ENCODE assay signal across 9 mouse cellular contexts in genomic region chr12:67430318-67430950, GRCm38 (mm10).
A peak's percentile ranks its signal among the peaks of the same experiment; 100 is the strongest.
DNase-seq lines count a peak whose midpoint lies in the region; TF ChIP-seq lines count a peak whose summit lies in the region.
"Had no signal": no experiment of that assay in that cellular context is flagged by ENCODE, and none has a peak within 500 bp of the region (broad histone marks: within the 10 kb centered on the region; RNA-seq: fewer than 3 reads in every experiment).

No protein-coding gene starts in this region.

- H3K4me1 ChIP-seq in kidney, adult 2 months (ENCODE audit: control insufficient read depth, insufficient read depth, low read length) = no peaks in the 10 kb centered on the region

- H3K36me3 ChIP-seq in kidney, adult 2 months (ENCODE audit: control insufficient read depth, insufficient read depth, low read length) = no peaks in the 10 kb centered on the region

- no peak overlapping the region for H3K4me3 ChIP-seq in kidney, adult 2 months (ENCODE audit: insufficient read depth, low read depth, low read length)
- H3K4me3 ChIP-seq: myocyte had no signal

- 26% methylated on average over 6 of the region's 6 CpGs for WGBS in kidney, adult 2 months

- DNase-seq in kidney, adult 9 months = peak; percentile 11
- no peak for DNase-seq in kidney, adult 2 months
- DNase-seq in MEL-GATA-1-ER (ENCODE audit: extremely low read depth, low read depth) = peak; percentile 2
- peak; percentile 48 for DNase-seq in embryo, embryonic 11 days
- peak; percentile 9 to 68 for DNase-seq in layer of hippocampus, postnatal 25 days (ENCODE audit: extremely low spot score in 1 of 2, low spot score in 1 of 2)
- DNase-seq in right cerebral cortex, postnatal 4 days = peak; percentile 72
- no peak for DNase-seq in lung, postnatal 25 days (ENCODE audit: low spot score)
- no peak for DNase-seq in spleen, postnatal 10 days (ENCODE audit: low spot score in 2 of 2)

- no peak overlapping the region for H3K27ac ChIP-seq in kidney, adult 2 months (ENCODE audit: insufficient read depth, low read depth, low read length)

- no peak for TF ChIP-seq CTCF in kidney, adult 2 months (conservative IDR thresholded peaks at IDR 0.05; ENCODE audit: insufficient read depth, insufficient read length, low read depth, low read length)

- no peak for TF ChIP-seq POLR2A in kidney, adult 2 months (IDR thresholded peaks at IDR 0.05; ENCODE audit: low read depth, low read length)

- no peaks in the 10 kb centered on the region for H3K27me3 ChIP-seq in kidney, adult 2 months (replicated peaks; ENCODE audit: control insufficient read depth, insufficient read depth, low read length)

Comparison
In these comparisons a context has a peak if more than half of its experiments do, and no peak if none do; other contexts are left out.
1. DNase-seq: peak in kidney, adult 9 months (single experiment), MEL-GATA-1-ER (single experiment), embryo, embryonic 11 days (single experiment), layer of hippocampus, postnatal 25 days (2 of 2) and right cerebral cortex, postnatal 4 days (single experiment); none in kidney, adult 2 months (single experiment), lung, postnatal 25 days (single experiment) and spleen, postnatal 10 days (0 of 2).